Comparison of ENCODE assay signal across 32 mouse cellular contexts in genomic region chr2:30377721-30378120, GRCm38 (mm10). TPM values are rescaled to one million over a fixed set of nuclear protein-coding genes. Genes with fewer than 3 reads are reported as not detected.
DNase-seq lines count a peak whose midpoint lies in the region; ATAC-seq and TF ChIP-seq lines count a peak whose summit lies in the region.
"Had no signal": no experiment of that assay in that cellular context is flagged by ENCODE, and none has a peak within 500 bp of the region (broad histone marks: within the 10 kb centered on the region; RNA-seq: fewer than 3 reads in every experiment).

No protein-coding gene starts in this region.

- no peaks in the 10 kb centered on the region for H3K9me3 ChIP-seq in hindbrain, embryonic 15.5 days
- no peaks in the 10 kb centered on the region for H3K9me3 ChIP-seq in hindbrain, embryonic 16.5 days (ENCODE audit: control insufficient read depth, low read length)
- H3K9me3 ChIP-seq in liver, postnatal 0 days (ENCODE audit: low read length) = no peaks in the 10 kb centered on the region
- no peaks in the 10 kb centered on the region for H3K9me3 ChIP-seq in liver, embryonic 11.5 days (ENCODE audit: control insufficient read depth, low read length)
- H3K9me3 ChIP-seq: embryonic facial prominence, embryonic 13.5 days; heart, embryonic 15.5 days; hindbrain, embryonic 13.5 days; liver, embryonic 13.5 days; neural tube, embryonic 12.5 days had no signal

- H3K9ac ChIP-seq in hindbrain, embryonic 15.5 days = no peak overlapping the region
- no peak overlapping the region for H3K9ac ChIP-seq in hindbrain, embryonic 16.5 days (ENCODE audit: low read depth, low read length)
- H3K9ac ChIP-seq in liver, postnatal 0 days (replicated peaks) = no peak overlapping the region
- H3K9ac ChIP-seq in liver, embryonic 11.5 days (ENCODE audit: low read depth, low read length) = no peak overlapping the region
- H3K9ac ChIP-seq: embryonic facial prominence, embryonic 13.5 days; heart, embryonic 15.5 days; hindbrain, embryonic 13.5 days; liver, embryonic 13.5 days; lung, embryonic 14.5 days had no signal

- H3K4me1 ChIP-seq in cerebellum, adult 2 months (ENCODE audit: control insufficient read depth, insufficient read depth, low read length) = no peaks in the 10 kb centered on the region
- no peaks in the 10 kb centered on the region for H3K4me1 ChIP-seq in hindbrain, embryonic 15.5 days (replicated peaks)
- no peaks in the 10 kb centered on the region for H3K4me1 ChIP-seq in hindbrain, embryonic 16.5 days (ENCODE audit: control insufficient read depth, insufficient read depth, low read depth, low read length)
- peaks cover 3% of the 10 kb centered on the region; the same call in 1 of the 2 replicates for H3K4me1 ChIP-seq in liver, postnatal 0 days (ENCODE audit: insufficient read depth)
- peaks cover 20% of the 10 kb centered on the region for H3K4me1 ChIP-seq in liver, embryonic 11.5 days (replicated peaks; ENCODE audit: control insufficient read depth, insufficient read depth, low read length)
- H3K4me1 ChIP-seq: embryonic facial prominence, embryonic 13.5 days; heart, embryonic 15.5 days; hindbrain, embryonic 13.5 days; neural tube, embryonic 12.5 days had no signal

- peak; percentile 23; the same call in 1 of the 2 replicates for ATAC-seq in hindbrain, embryonic 15.5 days (ENCODE audit: low FRiP score, low read depth)
- ATAC-seq in hindbrain, embryonic 16.5 days = no peak
- no peak for ATAC-seq in liver, postnatal 0 days
- no peak for ATAC-seq in liver, embryonic 11.5 days (replicated peaks; ENCODE audit: low FRiP score)
- ATAC-seq: activated CD4-positive, CD25-positive, alpha-beta regulatory T cell, adult 4 months; forebrain, embryonic 16.5 days; inflammation-experienced regulatory T-cells, adult 6 months had no signal

- H3K36me3 ChIP-seq in hindbrain, embryonic 15.5 days = peaks cover 69% of the 10 kb centered on the region
- H3K36me3 ChIP-seq in hindbrain, embryonic 16.5 days (ENCODE audit: control insufficient read depth, insufficient read depth, low read length) = peaks cover 55% of the 10 kb centered on the region
- peaks cover 28% of the 10 kb centered on the region for H3K36me3 ChIP-seq in liver, postnatal 0 days (replicated peaks; ENCODE audit: insufficient read depth, low read length)
- peaks cover 37% of the 10 kb centered on the region for H3K36me3 ChIP-seq in liver, embryonic 11.5 days (ENCODE audit: control insufficient read depth, insufficient read depth, low read length)

- no peak for TF ChIP-seq POLR2A in cerebellum, adult 2 months (IDR thresholded peaks at IDR 0.05; ENCODE audit: borderline replicate concordance, insufficient read depth, low read length)

- H3K27me3 ChIP-seq in cerebellum, adult 2 months (ENCODE audit: control insufficient read depth, insufficient read depth, low read length) = no peaks in the 10 kb centered on the region
- H3K27me3 ChIP-seq in hindbrain, embryonic 15.5 days = no peaks in the 10 kb centered on the region
- no peaks in the 10 kb centered on the region for H3K27me3 ChIP-seq in hindbrain, embryonic 16.5 days (replicated peaks; ENCODE audit: control insufficient read depth, insufficient read depth, low read length)
- no peaks in the 10 kb centered on the region for H3K27me3 ChIP-seq in liver, postnatal 0 days (ENCODE audit: insufficient read depth, low read length)
- H3K27me3 ChIP-seq in liver, embryonic 11.5 days (replicated peaks; ENCODE audit: control insufficient read depth, insufficient read depth, low read length) = no peaks in the 10 kb centered on the region
- H3K27me3 ChIP-seq: CH12.LX; embryonic facial prominence, embryonic 13.5 days; heart, embryonic 15.5 days; hindbrain, embryonic 13.5 days; liver, embryonic 13.5 days; neural tube, embryonic 12.5 days had no signal

- TF ChIP-seq CTCF in cerebellum, adult 2 months (IDR thresholded peaks at IDR 0.05; ENCODE audit: borderline replicate concordance, insufficient read depth, low read depth, low read length) = no peak
- TF ChIP-seq CTCF in liver, postnatal 0 days (IDR thresholded peaks at IDR 0.05; ENCODE audit: low read depth) = peak; percentile 34

- H3K4me2 ChIP-seq in hindbrain, embryonic 15.5 days = no peak overlapping the region
- no peak overlapping the region for H3K4me2 ChIP-seq in hindbrain, embryonic 16.5 days (ENCODE audit: low read length)
- no peak overlapping the region for H3K4me2 ChIP-seq in liver, postnatal 0 days (ENCODE audit: low read depth, low read length)
- H3K4me2 ChIP-seq in liver, embryonic 11.5 days = no peak overlapping the region
- H3K4me2 ChIP-seq: embryonic facial prominence, embryonic 13.5 days; heart, embryonic 15.5 days; hindbrain, embryonic 13.5 days; liver, embryonic 13.5 days; lung, embryonic 14.5 days; midbrain, embryonic 11.5 days; neural tube, embryonic 12.5 days had no signal

- DNase-seq in cerebellum, adult 11-12 months = peak; percentile 31
- no peak for DNase-seq in cerebellum, adult 2 months
- no peak for DNase-seq in liver, postnatal 0 days
- no peak for DNase-seq in liver, embryonic 11.5 days (ENCODE audit: low spot score)
- no peak for DNase-seq in spleen, adult 18-20 months
- DNase-seq: adrenal gland, adult 2 months; adrenal gland, postnatal 36 days; cerebellum, adult 9-11 months; embryo, embryonic 11 days; gastrocnemius, adult 2 months; gastrocnemius, postnatal 36 days; heart, adult 18-20 months; heart, postnatal 4 days; kidney, postnatal 14 days; layer of hippocampus, adult 9-11 months; liver, embryonic 13.5 days; lung, embryonic 14.5 days; lung, postnatal 14 days; right cerebral cortex, adult 18-20 months had no signal

- H3K27ac ChIP-seq in cerebellum, adult 2 months (ENCODE audit: insufficient read depth, low read length) = no peak overlapping the region
- H3K27ac ChIP-seq in hindbrain, embryonic 15.5 days (replicated peaks) = no peak overlapping the region
- no peak overlapping the region for H3K27ac ChIP-seq in hindbrain, embryonic 16.5 days (ENCODE audit: low read depth, low read length)
- H3K27ac ChIP-seq in liver, postnatal 0 days (ENCODE audit: low read depth) = no peak overlapping the region
- H3K27ac ChIP-seq in liver, embryonic 11.5 days (ENCODE audit: low read depth, low read length) = no peak overlapping the region
- H3K27ac ChIP-seq: embryonic facial prominence, embryonic 13.5 days; gastrocnemius, adult 2 months; heart, embryonic 15.5 days; hindbrain, embryonic 13.5 days; liver, embryonic 13.5 days; neural tube, embryonic 12.5 days had no signal

- 63% methylated on average over 5 of the region's 5 CpGs for WGBS in cerebellum, adult 2 months
- 89% methylated on average over 5 of the region's 5 CpGs for WGBS in hindbrain, embryonic 15.5 days
- 86% methylated on average over 5 of the region's 5 CpGs for WGBS in hindbrain, embryonic 16.5 days
- 80% methylated on average over 5 of the region's 5 CpGs for WGBS in liver, postnatal 0 days (ENCODE audit: insufficient replicate concordance)
- WGBS in liver, embryonic 11.5 days = 81% methylated on average over 5 of the region's 5 CpGs

- no peak overlapping the region for H3K4me3 ChIP-seq in cerebellum, adult 2 months (replicated peaks; ENCODE audit: insufficient read depth, low read depth, low read length)
- H3K4me3 ChIP-seq in hindbrain, embryonic 15.5 days = no peak overlapping the region
- no peak overlapping the region for H3K4me3 ChIP-seq in hindbrain, embryonic 16.5 days (ENCODE audit: low read length)
- no peak overlapping the region for H3K4me3 ChIP-seq in liver, postnatal 0 days (ENCODE audit: low read depth, low read length)
- H3K4me3 ChIP-seq in liver, embryonic 11.5 days (ENCODE audit: low read depth, low read length) = no peak overlapping the region
- H3K4me3 ChIP-seq: embryonic facial prominence, embryonic 13.5 days; erythroblast, embryonic 14.5 days; gastrocnemius, adult 2 months; heart, embryonic 15.5 days; hindbrain, embryonic 13.5 days; liver, embryonic 13.5 days; myocyte; neural tube, embryonic 12.5 days had no signal

- TF ChIP-seq EP300 in liver, postnatal 0 days (IDR thresholded peaks at IDR 0.05; ENCODE audit: low read depth) = no peak

RNA-seq across cellular contexts. Expression of gene Miga2, which starts 13.7 kb away (rescaled TPM):
- 108 and 114 TPM in 2 replicates for polyA plus RNA-seq in cerebellum, adult 2 months (2012; rRNA removed)
- polyA plus RNA-seq in hindbrain, embryonic 15.5 days (2015; fragmentation: Nextera tagmentation; extraction: Ambion mirVana) = 35.0 and 36.0 TPM in 2 replicates
- polyA plus RNA-seq in hindbrain, embryonic 16.5 days (2015; fragmentation: Nextera tagmentation; extraction: Ambion mirVana) = 38.2 and 39.7 TPM in 2 replicates
- polyA plus RNA-seq in liver, postnatal 0 days (2015; fragmentation: Nextera tagmentation; extraction: Ambion mirVana) = 7.6 and 8.2 TPM in 2 replicates
- 19.7 and 21.2 TPM in 2 replicates for polyA plus RNA-seq in liver, embryonic 11.5 days (2014; fragmentation: Nextera tagmentation; extraction: Ambion mirVana)

RNA-seq across cellular contexts. Expression of gene Dolpp1, which starts 14.3 kb away (rescaled TPM):
- 50.5 and 55.9 TPM in 2 replicates for polyA plus RNA-seq in cerebellum, adult 2 months (2012; rRNA removed)
- 59.0 and 60.4 TPM in 2 replicates for polyA plus RNA-seq in hindbrain, embryonic 15.5 days (2015; fragmentation: Nextera tagmentation; extraction: Ambion mirVana)
- polyA plus RNA-seq in hindbrain, embryonic 16.5 days (2015; fragmentation: Nextera tagmentation; extraction: Ambion mirVana) = 63.7 and 67.7 TPM in 2 replicates
- polyA plus RNA-seq in liver, postnatal 0 days (2015; fragmentation: Nextera tagmentation; extraction: Ambion mirVana) = 12.0 and 12.2 TPM in 2 replicates
- 37.6 and 39.9 TPM in 2 replicates for polyA plus RNA-seq in liver, embryonic 11.5 days (2014; fragmentation: Nextera tagmentation; extraction: Ambion mirVana)

RNA-seq across cellular contexts. Expression of gene Sh3glb2, which starts 18.6 kb away (rescaled TPM):
- polyA plus RNA-seq in cerebellum, adult 2 months (2012; rRNA removed) = 509 and 525 TPM in 2 replicates
- 189 and 205 TPM in 2 replicates for polyA plus RNA-seq in hindbrain, embryonic 15.5 days (2015; fragmentation: Nextera tagmentation; extraction: Ambion mirVana)
- polyA plus RNA-seq in hindbrain, embryonic 16.5 days (2015; fragmentation: Nextera tagmentation; extraction: Ambion mirVana) = 208 and 221 TPM in 2 replicates
- polyA plus RNA-seq in liver, postnatal 0 days (2015; fragmentation: Nextera tagmentation; extraction: Ambion mirVana) = 13.9 and 14.4 TPM in 2 replicates
- polyA plus RNA-seq in liver, embryonic 11.5 days (2014; fragmentation: Nextera tagmentation; extraction: Ambion mirVana) = 44.0 and 48.9 TPM in 2 replicates

RNA-seq across cellular contexts. Expression of gene Crat, which starts 37.9 kb away (rescaled TPM):
- polyA plus RNA-seq in cerebellum, adult 2 months (2012; rRNA removed) = 50.9 and 52.1 TPM in 2 replicates
- 25.7 and 29.5 TPM in 2 replicates for polyA plus RNA-seq in hindbrain, embryonic 15.5 days (2015; fragmentation: Nextera tagmentation; extraction: Ambion mirVana)
- 25.4 and 30.8 TPM in 2 replicates for polyA plus RNA-seq in hindbrain, embryonic 16.5 days (2015; fragmentation: Nextera tagmentation; extraction: Ambion mirVana)
- polyA plus RNA-seq in liver, postnatal 0 days (2015; fragmentation: Nextera tagmentation; extraction: Ambion mirVana) = 57.5 and 64.3 TPM in 2 replicates
- 26.1 and 38.3 TPM in 2 replicates for polyA plus RNA-seq in liver, embryonic 11.5 days (2014; fragmentation: Nextera tagmentation; extraction: Ambion mirVana)

RNA-seq across cellular contexts. Expression of gene Ptpa, which starts 38.1 kb away (rescaled TPM):
- polyA plus RNA-seq in cerebellum, adult 2 months (2012; rRNA removed) = 204 and 207 TPM in 2 replicates
- polyA plus RNA-seq in hindbrain, embryonic 15.5 days (2015; fragmentation: Nextera tagmentation; extraction: Ambion mirVana) = 138 and 150 TPM in 2 replicates
- polyA plus RNA-seq in hindbrain, embryonic 16.5 days (2015; fragmentation: Nextera tagmentation; extraction: Ambion mirVana) = 153 and 159 TPM in 2 replicates
- polyA plus RNA-seq in liver, postnatal 0 days (2015; fragmentation: Nextera tagmentation; extraction: Ambion mirVana) = 65.6 and 76.8 TPM in 2 replicates
- polyA plus RNA-seq in liver, embryonic 11.5 days (2014; fragmentation: Nextera tagmentation; extraction: Ambion mirVana) = 124 and 135 TPM in 2 replicates
